Mouse (Mus musculus) macrophage (primary cell): Measurements from ENCODE around the gene Smad1. TPM values are rescaled to one million over a fixed set of nuclear protein-coding genes. Genes with fewer than 3 reads are reported as not detected.

ENCODE experiments used
- H3K27ac ChIP-seq: fragments of 350-480 bp; formaldehyde crosslinking; 2 replicates; pipeline ENCODE4 v1.9.0; 2021
- H3K36me3 ChIP-seq: fragments of 350-480 bp; formaldehyde crosslinking; 2 replicates; pipeline ENCODE4 v1.9.0; 2021; ENCODE audit errors: inconsistent target
- H3K4me3 ChIP-seq: fragments of 350-480 bp; formaldehyde crosslinking; 2 replicates; pipeline ENCODE4 v1.9.0; 2021; ENCODE audit errors: inconsistent target
- H3K79me2 ChIP-seq: fragments of 350-480 bp; formaldehyde crosslinking; 2 replicates; pipeline ENCODE4 v1.9.0; 2021; ENCODE audit errors: inconsistent target
- WGBS: methylation state at CpG from one replicate; pipeline ENCODE4 v1.1.7; 2026; ENCODE audit warnings: inconsistent platforms; ENCODE audit not compliant: missing documents; 5-methylcytosine and 5-hydroxymethylcytosine counted together
- polyA plus RNA-seq: library from polyadenylated mRNA; stranded (reverse); fragments of 250-400 nt; gene quantifications from 3 replicates; pipeline ENCODE4 v1.2.4, GENCODE M21; 2018; ENCODE audit warnings: inconsistent platforms

The Smad1 gene
- polyA plus RNA-seq, 1 experiment from 2014 or later, result 11.2 TPM

DNA sequence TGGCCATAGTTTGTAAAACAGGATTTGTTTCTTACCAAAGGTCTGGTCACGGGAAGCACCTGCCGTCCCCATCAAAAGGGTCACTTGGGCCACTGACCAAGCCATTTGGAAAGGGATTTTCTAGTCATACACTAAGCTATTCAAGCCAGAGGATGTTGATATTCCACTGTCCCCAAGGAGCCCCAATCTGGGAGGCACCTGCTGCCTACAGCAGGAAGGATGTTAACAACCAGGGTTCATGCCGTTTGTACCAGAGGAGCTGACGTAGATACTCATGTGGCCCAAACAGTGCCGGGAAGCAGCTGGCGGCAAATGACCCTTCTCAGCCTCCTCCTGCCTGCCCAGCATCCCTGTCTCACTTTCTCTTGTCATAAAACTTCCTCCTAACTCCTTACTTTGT lies 73.8 kb downstream of the Smad1 start:
- Histone ChIP-seq H3K36me3 (no peaks in the 10 kb centered on the region), H3K79me2 (no peaks in the 10 kb centered on the region), H3K27ac (no peak overlapping the region), H3K4me3 (no peak overlapping the region)
- 90% methylated on average over 6 of the region's 6 CpGs for WGBS

DNA sequence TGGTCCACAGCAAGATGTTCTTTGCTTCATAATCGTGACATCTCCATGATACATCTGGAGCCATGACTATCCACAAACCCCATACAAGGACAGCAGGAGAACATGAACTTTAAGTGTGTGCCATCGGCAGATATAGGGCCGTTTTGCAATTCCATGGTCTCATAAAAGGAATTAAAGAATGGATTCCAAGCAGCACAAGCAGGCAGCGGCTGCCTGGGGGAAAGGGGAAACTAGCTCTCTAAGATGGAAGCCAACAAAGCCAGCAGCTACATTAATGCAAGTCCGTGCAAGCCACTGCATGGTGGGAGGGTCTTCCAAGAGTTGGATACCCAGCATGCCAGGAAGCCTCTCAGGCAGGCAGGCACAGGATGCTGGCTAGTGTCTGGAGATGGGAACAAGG lies 74.4 kb downstream of the Smad1 start:
- Histone ChIP-seq H3K36me3 (no peaks in the 10 kb centered on the region), H3K27ac (no peak overlapping the region), H3K79me2 (no peaks in the 10 kb centered on the region), H3K4me3 (no peak overlapping the region)
- 83% methylated on average over 5 of the region's 5 CpGs for WGBS

DNA sequence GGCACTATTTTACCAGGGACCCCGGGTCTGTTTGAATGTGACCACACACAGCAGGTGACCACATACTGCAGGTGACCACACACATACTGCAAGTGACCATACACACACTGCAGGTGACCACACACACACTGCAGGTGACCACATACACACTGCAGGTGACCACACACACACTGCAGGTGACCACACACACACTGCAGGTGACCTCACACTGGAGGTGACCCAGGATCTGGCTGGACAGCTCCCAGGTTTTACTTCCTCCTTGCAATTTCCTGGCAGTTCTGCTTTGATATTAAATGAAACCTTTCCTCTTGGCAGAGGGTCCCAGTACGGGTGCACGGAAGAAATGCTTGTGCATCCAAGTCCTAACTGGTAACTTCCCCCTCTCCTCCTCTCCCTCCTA lies 75.3 kb downstream of the Smad1 start:
- H3K79me2 ChIP-seq, result no peaks in the 10 kb centered on the region
- no peaks in the 10 kb centered on the region for H3K36me3 ChIP-seq
- WGBS, result 14% methylated on average over 3 of the region's 3 CpGs
- no peak overlapping the region for H3K27ac ChIP-seq
- no peak overlapping the region for H3K4me3 ChIP-seq

DNA sequence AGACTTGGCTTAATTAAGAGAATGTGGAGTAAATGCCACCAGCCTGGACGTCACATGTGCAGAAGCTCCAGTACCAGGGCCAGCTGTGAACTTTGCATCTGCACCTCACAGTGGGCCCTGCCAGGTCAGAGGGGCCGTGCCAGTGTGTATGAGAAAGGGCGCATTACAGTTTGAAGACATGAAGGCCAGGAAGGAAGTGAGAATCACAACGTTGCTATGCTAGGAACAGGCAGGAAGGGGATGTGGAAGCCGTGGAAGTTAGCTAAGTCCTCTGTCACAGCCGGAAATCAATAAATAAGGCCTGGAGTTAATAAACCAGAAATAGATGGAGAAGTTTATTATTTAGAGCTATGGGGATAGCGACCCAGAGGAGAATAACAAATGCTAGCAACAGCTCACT lies 76.2 kb downstream of the Smad1 start:
- Histone ChIP-seq H3K36me3 (no peaks in the 10 kb centered on the region), H3K79me2 (no peaks in the 10 kb centered on the region), H3K27ac (no peak overlapping the region), H3K4me3 (no peak overlapping the region)
- 34% methylated on average over 7 of the region's 7 CpGs for WGBS

DNA sequence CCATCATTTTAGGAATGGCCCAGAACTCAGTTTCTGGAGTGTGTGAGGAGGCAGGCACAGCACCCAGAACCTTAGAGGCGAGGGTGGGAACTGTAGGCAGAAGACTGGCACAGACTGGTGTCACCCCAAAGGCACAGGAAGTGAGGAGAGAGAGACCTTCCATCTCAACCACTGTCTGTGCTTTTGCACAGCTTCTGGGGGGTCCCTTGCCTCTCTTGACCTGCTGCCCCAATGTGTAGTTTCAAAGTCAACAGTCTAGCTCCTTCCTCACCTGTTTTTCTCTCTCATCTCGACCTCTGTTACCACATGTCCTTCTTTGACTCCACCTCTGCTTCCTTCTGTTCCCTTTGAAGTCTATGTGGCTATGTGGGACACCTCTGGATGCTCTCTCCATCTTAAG lies 88.5 kb downstream of the Smad1 start:
- H3K27ac ChIP-seq, result no peak overlapping the region
- WGBS, result 66% methylated on average over 2 of the region's 2 CpGs

DNA sequence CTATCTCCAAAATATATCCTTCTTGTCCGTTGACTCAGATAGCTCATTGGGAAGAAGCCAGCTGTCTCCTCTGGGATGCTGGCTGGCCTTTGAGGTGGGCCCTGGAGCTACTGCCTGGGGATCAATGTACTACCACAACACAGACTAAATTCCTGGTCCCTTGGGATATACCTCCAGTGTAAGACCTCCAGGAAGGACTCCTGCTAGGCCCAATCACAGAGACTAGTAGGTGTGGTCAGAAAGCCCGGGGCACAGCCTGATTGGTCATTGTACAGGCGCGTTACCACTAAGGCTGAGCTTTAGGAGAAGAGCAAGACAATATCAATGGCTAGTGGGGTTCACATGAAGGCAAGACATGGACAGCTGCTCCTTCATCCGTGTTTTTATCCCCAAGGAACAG lies 93.4 kb downstream of the Smad1 start:
- Histone ChIP-seq H3K36me3 (no peaks in the 10 kb centered on the region), H3K27ac (no peak overlapping the region), H3K4me3 (no peak overlapping the region), H3K79me2 (no peaks in the 10 kb centered on the region)
- WGBS, result 85% methylated on average over 5 of the region's 5 CpGs

More for the DNA sequence above, 88.5 kb downstream of the Smad1 start:
- Histone ChIP-seq H3K79me2 (no peaks in the 10 kb centered on the region), H3K4me3 (no peak overlapping the region), H3K36me3 (no peaks in the 10 kb centered on the region)

DNA sequence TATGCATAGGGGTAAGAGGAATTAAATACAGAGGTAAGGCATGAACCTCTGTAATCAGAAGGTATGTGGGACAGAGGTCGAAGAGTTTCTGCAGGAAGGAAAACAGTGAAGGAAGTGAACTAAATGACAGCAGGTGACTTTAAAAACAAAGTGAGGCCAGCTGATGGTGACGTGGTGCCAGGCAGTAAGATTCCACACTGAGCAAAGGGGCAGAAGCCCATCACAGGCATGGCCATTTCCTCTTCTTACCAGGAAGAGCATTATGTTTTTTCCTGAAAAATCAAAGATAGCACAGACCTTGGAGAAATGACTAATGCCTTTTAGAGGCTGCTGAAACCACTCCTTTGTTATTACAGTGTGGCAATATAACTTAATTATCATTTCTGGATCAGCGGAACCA lies 97.8 kb downstream of the Smad1 start:
- Histone ChIP-seq H3K79me2 (no peaks in the 10 kb centered on the region), H3K36me3 (no peaks in the 10 kb centered on the region), H3K27ac (no peak overlapping the region), H3K4me3 (no peak overlapping the region)
- 93% methylated on average over 3 of the region's 3 CpGs for WGBS

DNA sequence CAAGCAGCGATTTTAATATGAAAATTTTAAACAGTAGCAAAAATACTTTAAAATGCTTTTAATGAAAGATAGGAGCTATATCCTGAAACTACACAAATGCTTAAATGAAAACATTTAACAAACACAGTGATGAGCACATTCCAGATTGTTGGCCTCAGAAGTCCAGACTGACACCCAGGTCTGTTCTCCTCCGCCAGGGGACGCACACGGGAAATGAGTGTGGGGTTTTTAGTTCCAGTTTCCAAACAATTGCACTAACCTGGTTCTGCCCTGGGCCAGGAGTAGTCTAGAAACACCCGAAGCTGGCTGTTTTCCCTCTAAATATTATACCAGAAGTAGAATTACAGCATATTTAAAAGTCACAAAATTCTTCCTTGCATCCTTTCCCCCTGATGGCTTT lies 99.6 kb downstream of the Smad1 start:
- H3K27ac ChIP-seq, result no peak overlapping the region
- H3K4me3 ChIP-seq, result no peak overlapping the region
- no peaks in the 10 kb centered on the region for H3K79me2 ChIP-seq
- H3K36me3 ChIP-seq, result no peaks in the 10 kb centered on the region
- 41% methylated on average over 5 of the region's 5 CpGs for WGBS

DNA sequence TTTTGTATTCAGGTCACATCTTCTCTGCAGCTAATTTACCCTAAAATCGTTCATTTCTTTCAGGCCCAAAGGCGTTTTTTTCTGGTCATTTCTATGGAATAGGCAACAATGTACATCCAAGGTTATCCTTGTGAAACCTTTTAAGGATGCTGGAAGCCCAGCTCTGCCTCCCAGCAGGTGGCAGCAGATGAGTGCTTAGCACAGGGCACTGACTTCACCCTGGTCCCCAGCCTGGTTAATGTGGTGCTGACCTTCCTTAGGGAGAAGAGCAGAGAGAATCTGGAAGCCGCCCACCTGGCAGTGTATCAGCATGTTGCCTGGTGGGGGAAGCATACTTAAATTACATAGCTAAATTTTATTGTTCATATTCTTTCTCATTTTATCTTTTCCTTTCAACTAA lies 101.6 kb downstream of the Smad1 start:
- Histone ChIP-seq H3K36me3 (no peaks in the 10 kb centered on the region), H3K4me3 (no peak overlapping the region), H3K27ac (no peak overlapping the region), H3K79me2 (peaks cover 11% of the 10 kb centered on the region; the same call in 1 of the 2 replicates)
- 71% methylated on average over 3 of the region's 3 CpGs for WGBS

DNA sequence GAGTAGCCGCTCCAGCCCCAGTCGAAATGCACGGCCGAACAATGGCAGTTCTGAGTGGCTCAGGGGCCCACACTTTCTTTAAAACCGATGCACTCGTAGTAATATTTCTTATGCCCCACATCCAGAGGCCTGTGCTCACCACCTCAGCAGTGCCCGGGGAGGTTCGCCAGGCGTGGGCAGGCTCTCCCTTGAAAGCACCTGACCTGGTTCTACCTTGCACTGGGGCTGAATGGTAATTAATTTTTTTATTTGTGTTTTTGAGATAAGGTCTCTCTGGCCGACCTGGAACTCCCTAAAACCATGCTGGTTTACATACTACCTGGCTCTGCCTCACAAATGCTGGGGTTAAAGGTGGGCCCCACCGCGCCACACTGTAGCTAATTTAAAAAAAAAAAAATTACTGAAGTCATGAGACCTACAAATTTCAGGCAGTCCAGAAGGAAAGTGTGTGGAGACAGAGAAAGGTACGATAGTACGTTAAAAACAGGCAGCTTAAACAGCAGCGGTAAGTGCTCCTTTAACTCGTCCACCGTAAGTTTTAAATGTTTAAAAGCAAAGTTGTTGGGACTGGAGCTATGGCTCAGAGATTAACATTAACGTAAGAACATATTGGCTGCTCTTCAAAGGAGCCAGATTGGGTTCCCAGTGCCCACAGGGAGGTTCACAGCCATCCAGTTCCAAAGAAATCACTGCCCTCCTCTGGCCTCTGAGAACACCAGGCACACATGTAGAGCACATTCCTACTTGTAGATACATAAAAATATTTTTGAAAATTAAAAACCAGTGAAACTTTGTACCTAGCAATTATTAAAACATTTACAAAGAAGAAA lies 103.8 kb downstream of the Smad1 start:
- peak overlapping the region; percentile 65 for H3K27ac ChIP-seq
- H3K4me3 ChIP-seq, result peak overlapping the region; percentile 76
- no peaks in the 10 kb centered on the region for H3K36me3 ChIP-seq
- WGBS, result 18% methylated on average over 18 of the region's 18 CpGs
- peaks cover 32% of the 10 kb centered on the region; the same call in 1 of the 2 replicates for H3K79me2 ChIP-seq

DNA sequence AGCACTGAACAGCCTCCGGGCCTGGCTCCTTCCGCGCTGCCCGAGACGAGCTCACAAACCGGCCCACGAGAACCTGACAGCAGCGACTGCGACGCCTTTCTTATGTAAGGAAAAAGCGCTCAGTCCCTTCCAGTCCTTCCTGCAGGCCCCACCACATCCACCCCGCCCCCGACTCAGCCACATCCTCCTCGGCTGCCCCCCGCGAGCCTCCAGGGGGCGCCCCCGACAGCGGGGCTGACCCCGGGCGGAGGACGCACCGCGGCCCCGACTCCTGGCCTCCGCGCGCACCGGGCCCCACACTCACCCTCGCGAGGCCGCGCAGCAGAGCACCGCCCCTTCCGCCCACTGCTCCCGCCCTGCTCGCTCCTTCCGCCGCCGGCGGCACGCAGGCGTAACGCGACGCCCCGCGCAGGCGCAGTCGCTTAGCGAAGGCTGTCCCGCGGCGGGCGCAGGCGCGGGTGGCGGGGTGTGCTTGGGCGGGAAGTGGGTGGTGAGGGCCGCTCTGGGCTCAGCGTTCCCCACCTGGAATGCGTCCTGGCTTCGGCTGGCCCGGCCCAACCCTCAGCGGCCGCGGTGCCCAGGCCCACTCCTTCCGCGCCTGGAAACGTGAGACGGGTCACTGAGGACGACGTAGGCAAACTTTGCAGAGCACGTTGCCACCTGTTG lies 104.6 kb downstream of the Smad1 start, which contains the start of gene Mmaa:
TSS of gene Mmaa (minus strand) at position 328 of the 666 bp plus-strand sequence.
- under 1% methylated on average over 63 of the region's 74 CpGs for WGBS
- peaks cover 39% of the 10 kb centered on the region; the same call in 1 of the 2 replicates for H3K79me2 ChIP-seq
- no peaks in the 10 kb centered on the region for H3K36me3 ChIP-seq
- H3K27ac ChIP-seq, result peak within 1 kb of the TSS; percentile 87
- H3K4me3 ChIP-seq, result peak within 1 kb of the TSS; percentile 76

DNA sequence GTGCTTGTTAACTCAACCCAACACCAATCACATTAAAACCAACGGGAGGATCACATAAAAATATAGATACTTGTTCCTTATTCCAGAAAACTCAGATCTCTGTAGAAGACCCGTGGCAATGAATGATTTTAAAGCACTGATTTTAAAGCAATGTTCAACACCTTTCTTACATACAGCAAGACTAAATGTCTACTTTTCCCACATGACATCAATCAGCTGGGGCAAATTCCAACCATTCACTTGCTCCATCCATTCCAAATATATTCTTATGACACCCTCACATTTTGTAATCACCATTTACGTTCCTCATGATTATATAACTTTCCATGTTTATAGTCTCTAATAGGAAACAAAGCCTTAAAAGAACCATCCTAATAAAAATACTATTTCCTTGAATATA lies 105.5 kb downstream of the Smad1 start:
- WGBS, result 20% methylated on average over 3 of the region's 3 CpGs
- H3K79me2 ChIP-seq, result peaks cover 41% of the 10 kb centered on the region; the same call in 1 of the 2 replicates
- no peaks in the 10 kb centered on the region for H3K36me3 ChIP-seq
- peak overlapping the region; percentile 75 for H3K4me3 ChIP-seq
- H3K27ac ChIP-seq, result peak overlapping the region; percentile 87

DNA sequence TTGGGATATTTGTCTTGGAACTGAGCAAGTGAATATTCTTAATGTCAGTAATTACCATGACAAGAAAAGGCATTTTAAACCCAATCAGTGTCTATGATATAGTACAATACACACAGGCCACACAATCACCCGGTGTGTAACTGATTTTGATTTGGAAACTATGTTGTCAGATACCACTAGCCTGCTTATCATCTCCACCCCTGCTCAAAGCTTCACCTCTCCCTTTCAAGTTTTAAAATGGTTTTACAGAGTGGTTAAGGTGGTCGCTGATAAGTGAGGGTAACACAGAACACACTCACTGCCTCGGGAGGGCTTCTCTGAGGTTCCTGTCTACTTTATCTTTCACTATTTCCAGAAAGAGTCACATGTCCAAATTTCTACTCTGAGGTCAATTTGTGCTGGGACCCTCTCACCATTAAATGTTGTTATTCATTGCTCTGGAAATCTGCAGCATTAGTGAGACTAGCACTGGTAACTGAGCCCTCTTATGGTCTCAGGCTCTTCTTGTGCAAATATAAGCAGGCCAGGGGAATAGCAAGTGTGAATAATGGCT lies 106.5 kb downstream of the Smad1 start:
- H3K4me3 ChIP-seq, result no peak overlapping the region
- WGBS, result 76% methylated on average over 3 of the region's 3 CpGs
- peaks cover 41% of the 10 kb centered on the region; the same call in 1 of the 2 replicates for H3K79me2 ChIP-seq
- no peaks in the 10 kb centered on the region for H3K36me3 ChIP-seq
- H3K27ac ChIP-seq, result no peak overlapping the region

DNA sequence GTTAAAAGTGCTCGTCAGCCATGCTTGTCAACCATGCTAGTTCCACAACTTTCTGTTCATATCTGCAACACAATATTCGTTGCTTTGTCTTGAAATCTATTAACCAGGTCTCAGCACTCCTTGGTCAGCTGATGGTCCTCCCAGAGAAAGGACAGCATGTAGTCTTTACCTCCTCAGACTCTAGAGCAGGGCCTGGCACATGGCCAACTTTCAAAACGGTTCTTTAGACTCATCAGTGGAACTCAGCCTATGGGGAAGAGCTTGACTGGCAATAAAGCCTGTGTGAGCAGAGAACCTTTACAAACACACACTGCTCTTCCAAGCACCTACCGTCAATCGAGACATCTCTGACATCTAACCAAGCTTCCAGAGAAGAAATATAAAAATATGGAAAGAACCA lies 109.7 kb downstream of the Smad1 start:
- H3K27ac ChIP-seq, result no peak overlapping the region
- H3K4me3 ChIP-seq, result no peak overlapping the region
- 82% methylated on average over 5 of the region's 5 CpGs for WGBS
- no peaks in the 10 kb centered on the region for H3K36me3 ChIP-seq
- peaks cover 41% of the 10 kb centered on the region; the same call in 1 of the 2 replicates for H3K79me2 ChIP-seq

DNA sequence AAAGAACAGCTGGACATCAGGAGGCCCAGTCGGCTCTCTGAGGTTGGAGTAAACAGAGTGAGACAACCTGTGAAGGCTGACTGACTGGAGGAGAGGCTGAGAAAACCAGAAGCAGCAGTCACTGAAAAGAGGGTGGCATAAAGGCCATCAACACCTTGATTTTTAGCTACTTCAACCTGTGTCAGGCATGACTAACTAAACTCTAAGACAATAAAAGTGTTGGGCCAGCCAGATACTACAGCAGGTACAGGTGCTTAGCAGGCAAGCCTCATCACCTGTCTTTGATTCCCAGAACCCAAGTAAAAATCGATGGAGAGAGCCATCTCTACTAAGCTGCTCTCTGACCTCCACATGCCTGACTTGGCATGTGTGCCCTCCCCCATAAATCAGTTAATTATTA lies 110.6 kb downstream of the Smad1 start:
- Histone ChIP-seq H3K79me2 (peaks cover 40% of the 10 kb centered on the region; the same call in 1 of the 2 replicates), H3K27ac (no peak overlapping the region), H3K36me3 (no peaks in the 10 kb centered on the region), H3K4me3 (no peak overlapping the region)
- 78% methylated on average over 2 of the region's 2 CpGs for WGBS
